Mouse (Mus musculus) mesoderm, embryonic 11.5 days (tissue): ENCODE measurements around the gene Fdxr.

Source experiments
- DNase-seq: peaks from one replicate; pipeline ENCODE4 v3.0.0-alpha.2; 2012; ENCODE audit warnings: low read depth, low spot score

Fdxr gene

DNA sequence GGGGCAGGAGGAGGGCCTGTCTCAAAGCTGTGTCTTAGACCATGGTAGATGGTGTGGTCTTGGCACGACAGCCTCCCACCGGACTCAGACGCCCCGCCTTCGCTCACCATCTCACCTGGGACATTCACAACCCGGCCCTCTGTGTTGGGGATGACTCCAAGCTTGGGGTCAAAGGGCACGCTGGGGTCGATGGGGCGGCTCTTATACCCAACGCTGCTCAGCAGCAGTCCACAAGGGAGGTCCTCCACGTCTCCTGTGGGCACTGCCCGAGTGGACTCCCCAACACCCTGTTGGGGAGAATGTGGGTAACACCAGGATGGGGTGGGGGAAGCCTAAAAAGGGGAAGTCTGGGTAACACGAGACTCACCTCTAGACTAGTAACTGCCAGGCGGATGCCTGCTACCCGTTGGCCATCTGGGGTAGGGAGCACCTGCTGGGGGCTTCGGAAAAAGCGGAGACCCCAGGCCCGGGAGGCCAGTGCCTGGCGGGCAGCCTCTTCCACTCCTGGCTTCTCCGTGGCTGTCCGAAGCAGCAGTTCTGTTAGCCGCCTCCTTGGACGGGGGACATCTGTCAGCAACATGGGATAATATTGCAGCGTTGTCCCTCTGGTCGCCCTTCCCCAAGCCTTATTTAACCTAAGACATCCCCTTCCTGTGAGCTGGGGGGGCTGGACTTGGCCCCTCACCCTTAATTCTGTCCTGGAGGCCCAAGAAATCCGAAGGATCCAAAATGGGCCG lies 7.4 kb downstream of the Fdxr start:
- no peak for DNase-seq

DNA sequence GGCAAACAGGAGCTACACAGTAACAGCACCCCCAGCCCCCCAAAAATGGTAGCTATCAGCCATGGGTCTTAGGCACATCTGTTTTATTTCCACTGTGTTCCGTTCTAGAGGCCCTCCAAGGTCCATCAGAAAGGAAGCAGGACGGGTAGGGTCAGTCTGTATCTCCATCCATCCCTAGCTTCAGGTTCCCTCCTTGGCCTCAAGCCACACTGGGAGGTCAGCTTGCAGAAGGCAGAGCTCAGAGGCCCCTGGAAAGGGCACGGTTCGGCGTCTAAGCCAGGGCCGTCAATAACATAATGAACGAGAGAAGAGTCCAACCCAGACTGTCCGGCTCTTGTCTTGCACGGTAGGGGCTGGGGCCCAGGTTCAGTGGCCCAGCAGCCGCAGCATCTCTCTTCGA lies 8.9 kb downstream of the Fdxr start:
- no peak for DNase-seq

DNA sequence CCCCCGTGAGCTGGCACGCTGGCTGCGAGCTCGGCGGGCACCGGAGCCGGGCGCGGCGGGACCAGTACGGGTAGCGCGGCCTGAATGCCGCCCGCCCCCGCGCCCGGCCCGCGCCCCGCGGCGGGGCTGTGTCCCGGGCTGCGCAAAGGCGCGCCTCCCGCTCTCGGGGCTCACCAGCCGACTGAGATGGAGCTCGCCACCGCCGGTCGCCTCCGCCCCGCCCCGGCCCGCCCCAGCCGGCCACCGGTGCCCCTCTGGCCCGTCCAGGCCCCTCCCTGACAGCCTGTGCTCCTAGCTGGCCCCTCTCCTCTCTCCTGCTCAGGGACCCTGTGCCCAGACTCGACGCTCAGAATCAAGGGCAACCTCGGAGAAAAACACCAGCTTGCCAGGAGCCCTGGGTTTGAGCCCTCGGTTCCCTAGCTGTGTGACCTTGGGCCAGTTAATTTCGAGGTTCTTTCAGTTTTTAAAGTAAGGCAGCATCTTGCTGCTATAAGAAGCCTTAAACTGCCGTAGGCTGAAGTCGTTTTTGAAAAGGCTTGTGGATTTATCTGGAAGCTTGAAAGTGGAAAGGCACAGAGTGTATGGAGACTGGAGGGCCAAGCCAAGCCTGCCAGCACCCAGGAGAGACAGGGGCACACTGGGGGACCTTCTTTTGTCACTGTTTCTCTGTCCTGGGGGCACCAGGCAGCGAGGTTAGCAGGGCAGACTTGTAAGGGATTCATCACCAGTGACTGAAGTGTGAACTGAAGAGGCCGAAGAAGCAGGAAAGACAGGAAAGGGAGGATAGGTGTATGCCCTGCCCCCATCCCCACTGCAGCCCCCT lies 9.6 kb downstream of the Fdxr start, which contains the start of gene Grin2c:
TSS of gene Grin2c (minus strand) at position 183 of the 823 bp plus-strand sequence.
- DNase-seq: no peak

DNA sequence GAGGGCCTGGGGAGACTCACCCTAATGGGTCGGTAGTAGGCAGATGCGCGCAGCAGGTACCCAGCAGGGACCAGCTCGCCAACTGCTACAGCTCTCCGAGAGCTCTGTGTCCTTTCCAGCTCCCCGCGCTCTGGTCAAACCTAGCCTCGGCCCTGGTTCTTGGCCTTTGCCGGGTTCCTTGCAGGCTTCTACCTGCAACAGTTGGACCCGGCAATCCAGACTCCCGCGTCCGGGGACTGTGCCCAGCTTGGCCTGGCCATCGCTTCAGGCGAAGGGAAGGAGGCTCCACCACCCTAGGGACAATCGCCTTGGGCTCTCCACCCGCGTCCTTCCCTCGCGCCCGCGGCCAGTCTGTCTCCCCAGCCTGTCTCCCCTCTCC lies 10.5 kb downstream of the Fdxr start:
- no peak for DNase-seq

DNA sequence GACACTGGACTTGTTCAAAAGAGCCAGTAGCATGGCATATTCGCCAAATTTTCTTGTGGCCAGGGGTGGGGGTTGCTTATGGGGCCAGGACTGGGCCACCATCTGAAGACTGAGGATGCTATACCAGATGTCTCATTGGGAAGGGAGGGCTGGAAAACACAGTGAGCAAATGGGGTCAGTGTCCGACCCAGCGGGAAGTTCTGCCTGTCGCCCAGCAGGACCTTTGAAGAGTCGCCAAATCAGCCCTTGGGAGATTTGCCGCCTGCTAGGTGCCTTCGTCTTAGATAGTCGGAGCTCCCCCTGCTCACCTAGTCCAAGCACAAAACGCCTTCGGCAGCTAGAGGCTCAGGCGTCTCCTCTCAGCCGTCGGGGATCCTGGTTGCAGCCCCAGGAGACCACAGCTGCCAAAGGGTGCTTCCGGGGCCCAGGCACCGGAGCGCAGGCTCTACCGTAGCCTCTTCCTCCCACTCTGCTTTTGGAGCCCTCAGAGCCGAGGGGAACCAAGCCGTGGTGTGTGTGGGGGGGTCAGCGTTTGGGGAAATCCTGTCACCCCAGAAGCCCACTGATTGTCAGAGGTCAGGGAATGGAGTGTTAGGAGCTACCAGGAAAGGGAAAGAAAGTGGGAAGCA lies 11.0 kb downstream of the Fdxr start:
- no peak for DNase-seq

DNA sequence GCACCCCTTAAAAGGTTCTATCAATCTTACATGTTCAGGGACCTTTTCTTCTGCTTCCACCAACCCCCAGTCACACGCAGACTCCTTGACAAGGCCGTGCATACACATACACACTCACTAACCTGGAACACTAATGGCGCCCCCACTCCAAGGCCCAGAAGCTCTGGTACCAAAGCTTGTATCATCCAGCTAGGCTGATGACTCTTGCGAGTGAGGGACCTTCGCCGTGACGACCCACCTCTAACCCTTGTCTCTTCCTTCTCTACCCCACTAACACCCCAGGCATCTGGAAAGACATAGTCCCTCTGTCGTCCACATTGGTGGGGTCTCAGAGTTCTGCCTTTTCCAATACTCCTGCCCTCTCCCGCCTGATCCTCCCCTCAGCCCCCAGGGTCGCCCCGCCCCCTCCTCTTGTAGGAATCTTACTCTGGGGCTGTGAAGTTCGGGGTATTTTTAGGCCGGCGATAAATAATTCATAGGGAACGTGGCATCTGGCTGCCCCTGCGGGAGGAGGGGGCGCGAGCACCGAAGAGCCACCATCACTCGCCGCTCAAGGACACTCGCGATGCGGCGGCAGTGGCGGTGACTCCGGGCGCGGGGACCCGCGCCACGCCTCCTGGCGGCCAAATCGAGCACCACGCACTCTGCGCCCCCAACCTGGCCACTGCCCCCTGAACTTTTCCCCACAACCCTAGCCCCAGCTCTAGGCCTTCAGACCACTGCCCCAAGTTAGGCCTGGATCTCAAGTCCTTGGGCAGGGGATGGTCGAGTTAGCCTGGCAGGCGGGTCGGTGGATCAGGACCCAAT lies 11.8 kb downstream of the Fdxr start:
- DNase-seq: peak; percentile 56

DNA sequence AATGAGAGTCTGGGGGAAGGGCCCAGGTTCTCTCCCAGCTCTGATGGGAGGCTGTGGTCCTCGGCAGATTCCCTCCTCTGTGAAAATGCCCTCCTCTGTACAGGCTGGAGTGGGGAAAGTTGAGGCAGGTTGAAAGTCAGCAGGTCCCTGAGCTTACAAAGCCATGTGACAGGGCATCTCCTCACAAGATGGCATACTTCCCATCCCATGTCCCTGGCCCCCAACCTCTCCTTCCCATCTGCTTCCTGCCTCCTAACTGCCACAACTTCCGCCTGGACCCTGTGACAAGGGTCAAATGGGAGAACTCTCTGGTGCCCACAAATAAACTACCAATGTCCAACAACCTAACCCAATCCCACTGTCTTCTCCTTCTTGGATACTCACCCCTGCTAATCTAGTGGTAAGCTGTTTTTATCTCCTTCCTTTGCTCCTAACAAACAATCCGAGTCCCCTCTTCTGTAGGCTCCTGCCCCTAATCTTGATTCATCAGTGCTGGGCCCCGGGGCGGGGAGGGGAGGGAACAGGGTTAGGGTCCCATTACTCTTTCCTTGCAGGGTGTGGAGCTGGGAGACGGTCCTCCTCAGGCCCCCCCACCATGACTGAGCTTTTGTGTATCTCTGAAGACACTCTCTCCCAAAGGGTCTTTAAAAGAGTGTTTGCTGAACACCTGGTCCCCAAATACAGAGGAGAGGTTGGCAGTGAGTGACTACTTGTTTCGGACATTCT lies 12.6 kb downstream of the Fdxr start:
- no peak for DNase-seq

DNA sequence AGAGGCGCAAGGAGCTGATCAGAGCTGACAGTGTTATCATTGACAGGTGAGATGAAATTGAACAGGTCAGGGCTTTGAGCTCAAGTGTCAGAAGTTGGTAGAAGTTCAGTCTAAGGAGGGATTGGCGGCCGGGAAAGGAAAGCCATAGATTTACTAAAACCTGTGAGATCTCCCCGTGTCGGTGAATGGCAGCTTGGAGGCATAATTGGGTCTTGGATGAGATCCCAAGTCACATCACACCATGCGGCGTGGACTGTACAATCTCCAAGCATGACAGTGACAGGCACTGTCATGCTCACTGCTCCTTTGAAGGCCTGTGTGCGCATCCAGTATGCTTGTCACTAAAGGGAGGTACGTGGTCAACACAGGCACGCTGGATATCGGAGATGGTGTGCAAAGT lies 13.9 kb downstream of the Fdxr start:
- DNase-seq: no peak

DNA sequence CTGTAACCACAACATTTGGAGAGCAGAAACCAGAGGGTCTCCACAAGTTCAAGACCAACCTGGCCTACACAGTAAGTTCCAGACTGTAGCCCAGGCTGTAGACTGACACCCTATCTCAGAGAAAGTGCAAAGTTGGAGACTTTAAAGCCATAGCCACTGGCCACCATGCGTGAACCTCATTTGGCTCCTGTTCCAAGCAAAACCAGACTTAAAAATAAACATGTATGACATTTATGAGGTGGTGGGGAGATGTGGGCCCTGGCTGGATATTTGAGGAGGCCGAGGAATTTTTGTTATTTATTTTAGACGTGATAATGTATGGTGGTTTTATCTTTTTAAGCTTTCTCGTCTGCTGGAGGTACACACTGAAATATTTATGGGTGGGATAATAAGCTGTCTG lies 17.7 kb downstream of the Fdxr start:
- DNase-seq: no peak

DNA sequence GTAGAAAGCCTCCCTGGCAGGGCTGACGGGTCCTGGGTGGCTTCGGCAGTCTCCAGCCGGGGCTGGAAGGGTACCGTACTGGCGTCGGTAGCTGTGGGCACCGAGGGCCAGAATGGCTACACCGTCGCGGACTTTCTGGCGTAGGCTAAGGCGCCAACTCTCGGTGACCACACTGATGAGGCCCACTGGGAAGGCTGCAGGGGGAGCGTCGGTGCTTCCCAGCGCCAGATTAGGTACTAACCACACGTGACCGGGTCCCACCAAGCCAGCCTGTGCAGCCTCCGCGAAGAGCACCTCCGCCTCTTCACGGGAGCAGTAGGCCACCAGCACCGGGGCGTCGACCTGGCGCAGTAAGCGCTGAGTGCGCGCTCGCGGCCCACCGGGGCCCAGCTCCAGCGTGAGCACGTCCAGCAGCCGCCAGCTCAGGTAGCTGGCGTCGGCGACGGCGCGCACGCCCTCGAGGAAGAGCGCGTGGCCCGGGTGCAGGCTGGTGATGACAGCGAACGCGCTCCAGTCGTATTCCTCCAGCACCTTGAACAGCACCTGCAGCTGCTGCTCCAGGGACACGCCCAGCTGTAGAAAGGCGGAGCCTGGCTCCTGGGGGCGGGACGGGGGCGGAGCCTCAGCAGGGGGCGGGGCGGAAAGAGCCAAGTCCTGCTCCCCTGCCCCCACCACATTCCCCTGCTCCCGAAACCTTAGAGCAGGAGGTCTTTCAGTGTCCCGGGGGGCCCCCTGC lies 18.9 kb downstream of the Fdxr start:
- peak; percentile 50 for DNase-seq

DNA sequence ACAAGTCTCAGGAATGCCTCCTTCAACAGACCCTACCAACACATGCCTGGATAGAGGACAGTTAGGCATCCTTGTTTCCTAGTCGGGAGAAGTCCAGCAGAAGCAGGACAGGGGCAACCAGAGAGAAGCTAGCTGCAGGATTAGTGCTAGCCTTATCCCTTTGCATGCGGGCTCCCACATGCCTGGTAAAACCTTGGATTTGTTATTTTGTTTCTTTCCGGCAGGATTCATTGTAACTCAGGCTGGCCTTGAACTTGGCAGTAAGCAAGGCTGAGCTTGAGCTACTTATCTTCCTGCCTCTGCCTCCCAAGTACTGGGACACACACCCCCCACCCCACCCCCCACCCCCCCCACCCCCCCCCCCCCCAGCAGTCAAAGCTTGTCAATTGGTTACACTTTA lies 25.6 kb downstream of the Fdxr start:
- DNase-seq: no peak

DNA sequence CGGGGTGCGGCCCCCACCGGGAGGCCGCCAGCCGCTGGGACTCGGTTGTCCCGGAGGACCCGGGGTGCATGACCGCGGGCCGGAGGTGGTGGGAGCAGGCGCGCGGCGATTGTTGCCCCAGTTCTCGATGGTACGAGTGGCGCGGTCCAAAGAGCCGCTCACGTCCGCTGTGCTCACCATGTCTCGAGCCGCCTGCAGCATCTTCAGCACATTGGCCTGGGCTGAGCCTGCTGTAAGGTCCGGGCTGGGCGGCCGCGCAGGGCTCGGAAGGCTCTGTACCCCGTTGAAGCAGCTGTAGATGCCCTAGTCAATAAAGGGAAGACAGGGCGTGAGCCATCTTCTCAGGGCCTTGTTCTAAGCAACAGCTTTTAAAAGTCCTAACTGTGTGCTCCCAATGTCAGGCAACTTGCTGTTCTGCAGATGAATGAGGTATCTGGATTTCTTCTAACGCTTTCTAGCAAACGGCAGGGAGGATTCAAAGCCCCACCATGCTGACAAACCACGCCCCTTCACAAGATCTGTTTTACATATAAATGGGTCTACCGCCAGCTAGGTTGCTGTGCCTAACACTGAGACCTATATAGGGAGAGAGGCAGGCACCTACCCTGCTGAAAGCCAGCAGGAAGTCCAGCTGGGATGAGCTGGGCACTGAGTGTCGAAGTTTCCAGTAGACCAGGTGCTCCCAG lies 26.3 kb downstream of the Fdxr start:
- no peak for DNase-seq

DNA sequence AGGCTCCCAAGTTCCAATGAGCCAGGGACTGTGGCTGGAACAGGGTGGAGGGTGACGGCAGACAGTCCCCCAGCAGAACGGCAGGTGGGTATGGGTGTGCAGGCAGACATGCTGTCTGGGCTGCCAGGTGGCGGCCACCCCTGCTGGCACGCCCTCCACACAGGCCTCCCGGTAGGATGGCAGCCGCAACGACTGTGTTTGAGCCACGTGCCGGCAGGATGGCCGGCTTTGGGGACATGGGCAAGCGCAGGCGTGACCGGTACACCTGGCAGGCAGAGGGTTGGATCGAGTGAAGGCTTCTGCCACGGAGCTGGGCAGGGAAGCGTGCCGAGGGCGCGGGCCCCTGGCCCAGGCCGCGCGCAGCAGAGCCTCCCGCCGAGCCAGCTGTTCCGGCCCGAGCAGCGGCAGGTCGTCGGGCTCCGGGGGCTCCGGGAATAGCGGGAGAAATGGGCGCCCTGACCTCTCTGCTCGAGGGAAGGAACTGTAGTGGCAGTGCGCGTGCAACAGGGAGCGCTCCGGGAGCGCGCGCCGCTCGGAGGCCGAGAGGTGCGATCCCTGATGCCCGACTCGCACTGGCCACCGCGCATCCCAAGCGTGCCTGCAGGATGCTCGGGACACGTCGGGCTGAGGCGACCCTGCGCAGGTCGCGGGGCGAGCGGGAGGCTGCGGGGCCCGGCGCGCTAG lies 27.0 kb downstream of the Fdxr start:
- DNase-seq: no peak

DNA sequence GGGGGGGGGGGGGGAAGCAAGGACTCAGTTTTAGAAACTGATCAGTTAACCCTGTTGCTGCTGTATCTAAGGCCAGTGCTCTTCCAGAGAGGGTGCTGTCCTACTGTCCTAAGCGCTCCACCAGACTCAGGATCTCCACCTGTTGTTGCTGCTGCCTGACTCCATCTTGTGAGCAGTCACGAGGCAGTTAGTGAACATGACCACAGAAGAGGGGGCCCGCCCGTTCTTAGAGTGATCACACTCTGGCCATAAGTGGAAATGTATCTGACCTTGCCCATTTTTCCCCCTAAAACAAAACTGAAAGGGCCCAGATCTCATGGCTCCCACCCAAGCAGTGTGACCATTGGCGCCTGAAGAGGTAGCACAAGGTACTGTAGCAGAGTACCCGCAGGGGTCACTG lies 28.9 kb downstream of the Fdxr start:
- no peak for DNase-seq

DNA sequence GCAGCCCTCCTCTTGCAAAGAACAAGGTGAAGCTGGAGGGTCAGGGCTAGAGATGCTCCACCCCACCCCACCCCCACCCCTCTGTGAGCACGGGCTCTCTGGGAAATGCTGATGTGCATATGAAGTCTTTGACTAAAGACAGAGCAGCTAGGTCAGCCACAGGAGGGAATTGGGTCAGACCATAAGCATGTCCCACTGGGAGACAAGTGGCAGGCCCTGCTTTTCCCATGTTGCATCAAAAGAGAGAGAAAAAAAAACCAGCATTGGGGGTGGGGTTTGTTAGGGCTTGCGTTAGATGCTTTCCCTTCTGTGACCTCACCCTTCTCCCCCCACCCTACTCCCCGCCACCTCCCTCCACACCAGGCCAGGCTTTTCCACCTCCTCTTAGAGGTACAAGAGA lies 29.6 kb downstream of the Fdxr start:
- DNase-seq: no peak

DNA sequence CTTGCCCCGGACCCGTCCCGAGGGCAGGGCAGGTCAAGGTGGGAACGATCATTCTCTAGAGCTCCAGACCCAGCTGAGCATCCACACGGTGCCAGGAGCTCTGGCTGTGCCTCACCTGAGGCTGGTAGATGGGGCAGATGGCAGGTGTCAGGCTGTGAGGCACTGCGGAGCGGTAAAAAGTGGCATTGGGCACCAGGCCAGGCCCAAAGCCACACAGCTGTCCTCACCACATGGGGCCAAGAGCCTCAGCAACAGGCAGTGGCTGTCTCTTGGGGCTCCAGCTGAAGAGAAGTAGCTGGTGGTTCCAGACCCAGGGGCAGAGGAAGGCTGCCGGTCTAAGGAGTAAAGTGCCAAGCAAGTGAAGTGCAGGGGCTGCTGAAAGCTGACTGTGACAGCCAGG lies 30.5 kb downstream of the Fdxr start:
- no peak for DNase-seq

DNA sequence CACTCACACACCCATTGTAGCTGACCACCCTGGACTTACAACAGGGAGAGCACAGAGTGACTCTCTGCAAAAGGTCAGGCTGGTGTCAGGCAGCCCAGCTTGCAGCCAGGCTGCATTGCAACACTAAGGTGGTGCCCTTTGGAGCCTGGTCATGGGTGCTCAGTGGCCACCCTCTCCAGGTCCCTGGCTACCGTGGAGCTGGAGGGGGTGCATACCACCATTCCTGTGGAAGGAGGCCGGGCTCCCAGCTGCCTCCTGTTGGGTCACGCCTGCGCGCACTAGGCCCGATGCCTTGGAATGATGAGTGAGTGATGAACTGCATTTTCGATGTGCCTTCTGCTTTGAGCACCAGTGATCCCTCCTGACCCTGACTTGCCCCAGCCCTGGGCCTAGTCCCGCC lies 32.0 kb downstream of the Fdxr start:
- no peak for DNase-seq

DNA sequence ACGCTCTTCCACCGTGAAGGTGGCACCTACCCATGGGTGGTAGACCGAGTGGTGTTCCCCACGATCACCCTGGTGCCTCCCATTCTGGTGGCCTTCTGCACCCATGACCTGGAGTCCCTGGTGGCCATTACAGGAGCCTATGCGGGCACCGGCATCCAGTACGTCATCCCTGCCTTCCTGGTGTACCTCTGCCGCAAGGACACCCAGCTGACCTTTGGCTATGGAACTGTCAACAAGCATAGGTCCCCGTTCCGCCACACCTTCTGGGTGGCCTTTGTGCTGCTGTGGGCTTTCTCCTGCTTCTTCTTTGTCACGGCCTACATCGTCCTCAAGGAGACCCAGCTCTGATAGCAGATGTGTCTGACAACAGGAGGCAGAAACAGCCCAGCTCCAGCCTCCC lies 33.1 kb downstream of the Fdxr start:
- DNase-seq: no peak

DNA sequence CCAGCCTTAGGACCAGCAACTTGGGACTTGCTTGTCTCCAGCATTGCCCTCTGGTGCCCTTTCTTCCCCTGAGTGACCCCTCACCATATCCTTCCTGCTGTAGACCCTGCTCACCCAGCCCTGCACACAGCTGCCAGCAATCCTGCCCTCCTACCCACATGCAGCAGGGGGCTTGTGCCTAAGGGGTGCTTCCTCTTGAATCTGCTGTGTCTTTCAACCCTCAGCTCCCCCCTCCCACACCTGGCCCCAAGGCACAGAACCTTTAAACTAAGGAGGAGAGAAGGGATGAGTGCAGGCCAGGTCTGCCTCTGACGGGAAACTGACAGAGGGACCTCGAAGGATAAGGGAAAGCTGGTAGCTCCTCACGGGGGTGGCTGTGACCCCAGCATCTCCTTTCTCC lies 34.1 kb downstream of the Fdxr start:
- DNase-seq: no peak
